Mouse (Mus musculus) heart, postnatal 0 days (tissue): Measurements from ENCODE around the gene Pth. TPM values are rescaled to one million over a fixed set of nuclear protein-coding genes. Genes with fewer than 3 reads are reported as not detected.

Experiments
- ATAC-seq: fragments of 200-750 bp; cut with Nextera tagmentation; 2 replicates; pipeline ENCODE4 v1.8.0; 2017; ENCODE audit warnings: low read depth, moderate number of reproducible peaks, moderate library complexity; ENCODE audit not compliant: insufficient read depth
- DNase-seq: peaks from one replicate; pipeline ENCODE4 v3.0.0-alpha.2; 2016; ENCODE audit warnings: low spot score
- H3K27ac ChIP-seq: fragments of 300-500 bp; sonication (generic); 2 replicates; pipeline ENCODE4 v1.5.1; 2014; ENCODE audit warnings: low read depth, mild to moderate bottlenecking
- H3K27me3 ChIP-seq: fragments of 300-500 bp; sonication (generic); 2 replicates; pipeline ENCODE4 v1.6.1; 2014; ENCODE audit warnings: low read length, mixed read lengths; ENCODE audit not compliant: control insufficient read depth, insufficient read depth
- H3K36me3 ChIP-seq: fragments of 300-500 bp; sonication (generic); replicated peaks from 2 replicates; pipeline ENCODE4 v1.6.1; 2014; ENCODE audit warnings: low read length, mixed read lengths; ENCODE audit not compliant: control insufficient read depth, insufficient read depth
- H3K4me1 ChIP-seq: fragments of 300-500 bp; sonication (generic); 2 replicates; pipeline ENCODE4 v1.6.1; 2014; ENCODE audit warnings: antibody characterized with exemption; ENCODE audit not compliant: control insufficient read depth, insufficient read depth
- H3K4me2 ChIP-seq: fragments of 300-500 bp; sonication (generic); 2 replicates; pipeline ENCODE4 v1.6.1; 2014; ENCODE audit warnings: low read depth, mild to moderate bottlenecking, low read length, moderate library complexity
- H3K4me3 ChIP-seq: fragments of 300-500 bp; sonication (generic); 2 replicates; pipeline ENCODE4 v1.5.1; 2014; ENCODE audit warnings: low read depth, low read length
- H3K9ac ChIP-seq: fragments of 300-500 bp; sonication (generic); replicated peaks from 2 replicates; pipeline ENCODE4 v1.6.1; 2014; ENCODE audit warnings: low read depth, low read length, mixed read lengths
- H3K9me3 ChIP-seq: fragments of 300-500 bp; sonication (generic); replicated peaks from 2 replicates; pipeline ENCODE4 v1.6.1; 2016; ENCODE audit warnings: low read length; ENCODE audit not compliant: control insufficient read depth
- CTCF ChIP-seq: IDR thresholded peaks from 2 replicates; pipeline ENCODE4 v1.5.1; 2016; ENCODE audit warnings: antibody characterized with exemption, control low read depth, low read depth
- EP300 ChIP-seq: IDR thresholded peaks from 2 replicates; pipeline ENCODE4 v1.6.1; 2016; ENCODE audit warnings: antibody characterized with exemption, low read depth
- WGBS: fragments of 180-500 bp; shearing (Covaris S2); extraction: QIAGEN DNeasy Blood & Tissue Kit; methylation state at CpG from one replicate; pipeline ENCODE4 v1.1.7; 2014; 5-methylcytosine and 5-hydroxymethylcytosine counted together
- polyA plus RNA-seq: library from polyadenylated mRNA; unstranded; fragments of >200 nt; fragmentation: Nextera tagmentation; extraction: Ambion mirVana; gene quantifications from 2 replicates; pipeline ENCODE4 v1.2.1, GENCODE M21; 2015
- total RNA-seq: library from RNA; depleted of rRNA; stranded (reverse); fragments of >200 nt; gene quantifications from 2 replicates; pipeline ENCODE4 v1.2.3, GENCODE M21; 2014; ENCODE audit warnings: low replicate concordance

Pth gene
- total and polyA plus RNA-seq, 2 experiments from 2014 or later, result not detected

DNA sequence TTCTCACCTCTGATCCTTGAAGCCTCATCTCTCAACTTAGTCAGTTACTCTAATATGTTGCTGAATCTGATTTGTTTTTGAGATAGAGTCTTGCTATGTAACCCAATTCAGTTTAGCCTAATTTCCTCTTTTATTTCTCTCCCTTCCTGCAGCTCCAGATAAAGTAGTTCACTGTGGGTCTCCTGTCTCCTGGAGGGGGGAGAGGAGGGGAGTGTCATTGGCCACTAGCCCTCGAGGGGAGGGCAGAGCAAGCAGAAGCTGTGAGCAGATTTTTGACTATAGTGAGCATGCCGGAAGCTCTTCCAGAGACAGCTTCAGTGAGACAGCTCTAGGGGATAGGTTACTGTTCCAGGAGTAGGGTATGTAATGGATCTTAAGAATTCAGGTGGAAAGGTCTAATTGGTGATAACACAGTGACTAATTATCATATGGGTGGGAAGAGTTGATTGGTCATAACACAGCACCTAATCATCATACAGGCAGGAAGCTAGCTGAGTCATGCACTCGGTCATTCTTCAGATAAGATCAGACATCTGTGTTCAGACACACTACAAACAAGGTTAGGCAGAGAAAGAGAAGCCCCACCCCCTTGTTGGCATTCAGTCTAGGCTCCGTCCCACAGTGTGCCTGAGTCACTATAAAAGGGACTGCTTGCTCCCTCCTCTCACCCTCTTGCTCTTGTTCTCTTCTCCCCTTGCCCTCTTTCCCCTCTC is 30.9 kb upstream of the Pth start:
- 3% methylated on average over 4 of the region's 4 CpGs for WGBS
- DNase-seq (no peak), ATAC-seq (peak; percentile 77)
- Histone ChIP-seq H3K36me3 (no peaks in the 10 kb centered on the region), H3K4me2 (no peak overlapping the region), H3K9ac (no peak overlapping the region), H3K4me3 (no peak overlapping the region), H3K4me1 (0 out of 2 replicates have a peak, but pooled peaks cover 6% of the 10 kb centered on the region), H3K27ac (no peak overlapping the region), H3K9me3 (no peaks in the 10 kb centered on the region), H3K27me3 (no peaks in the 10 kb centered on the region)
- TF ChIP-seq CTCF (no peak), EP300 (no peak)

DNA sequence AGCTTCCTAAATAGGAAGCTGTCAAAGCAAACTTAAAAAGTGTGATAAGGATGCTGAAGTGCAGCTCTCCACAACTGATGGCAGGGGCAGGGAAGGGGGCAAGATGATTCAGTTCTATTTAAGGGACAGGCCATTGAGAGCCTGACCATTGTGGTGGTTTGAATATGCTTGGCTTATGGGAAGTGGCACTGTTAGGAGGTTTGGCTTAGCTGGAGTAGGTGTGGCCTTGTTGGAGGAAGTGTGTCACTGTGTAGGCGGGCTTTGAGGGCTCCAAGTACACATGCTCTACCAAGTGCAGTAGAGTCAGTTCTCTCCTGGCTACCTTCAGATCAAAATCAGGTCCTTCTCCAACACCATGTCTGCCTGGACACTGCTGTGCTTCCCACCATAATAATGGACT is 28.2 kb upstream of the Pth start:
- ATAC-seq, result no peak
- Histone ChIP-seq H3K4me1 (0 out of 2 replicates have a peak, but pooled peaks cover 6% of the 10 kb centered on the region), H3K9me3 (no peaks in the 10 kb centered on the region), H3K4me3 (no peak overlapping the region), H3K9ac (no peak overlapping the region), H3K36me3 (no peaks in the 10 kb centered on the region), H3K27ac (no peak overlapping the region), H3K27me3 (no peaks in the 10 kb centered on the region), H3K4me2 (no peak overlapping the region)
- TF ChIP-seq EP300 (no peak), CTCF (no peak)
- no peak for DNase-seq
- WGBS, result 95% methylated on average over 1 of the region's 1 CpGs

DNA sequence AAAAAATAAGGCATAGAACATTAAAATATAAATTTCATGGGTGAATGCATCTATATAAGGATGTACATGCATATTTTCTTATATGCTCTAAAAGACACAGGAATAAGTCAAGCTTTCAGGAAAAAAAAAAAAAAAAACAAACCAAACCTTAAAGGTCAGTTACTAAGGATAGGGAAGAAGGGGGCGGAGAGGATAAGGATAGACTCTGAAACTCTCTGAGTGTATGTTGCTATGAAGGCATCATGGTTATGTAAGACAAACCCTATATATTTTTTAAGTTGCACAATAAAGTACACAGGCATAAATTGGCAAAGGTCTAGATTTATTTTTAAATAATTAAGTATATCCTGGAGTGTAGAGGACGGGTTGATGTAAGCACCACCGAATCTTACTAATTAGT is 26.9 kb upstream of the Pth start:
- H3K36me3 ChIP-seq, result no peaks in the 10 kb centered on the region
- no peak for ATAC-seq
- WGBS, result 89% methylated on average over 3 of the region's 3 CpGs

GRCm38 (mm10) chr7:113408712-113409111 is 20.3 kb upstream of the Pth start:
- Histone ChIP-seq H3K27me3 (no peaks in the 10 kb centered on the region), H3K9ac (no peak overlapping the region), H3K4me2 (no peak overlapping the region), H3K4me3 (no peak overlapping the region), H3K36me3 (no peaks in the 10 kb centered on the region), H3K4me1 (no peaks in the 10 kb centered on the region), H3K9me3 (no peaks in the 10 kb centered on the region), H3K27ac (no peak overlapping the region)
- DNase-seq (no peak), ATAC-seq (no peak)
- TF ChIP-seq CTCF, result no peak; the same call in 1 of the 2 replicates
- TF ChIP-seq EP300, result no peak
- 41% methylated on average over 5 of the region's 5 CpGs for WGBS

More for the DNA sequence above, 26.9 kb upstream of the Pth start:
- H3K27me3 ChIP-seq, result no peaks in the 10 kb centered on the region
- no peak overlapping the region for H3K27ac ChIP-seq
- H3K9ac ChIP-seq, result no peak overlapping the region
- no peak overlapping the region for H3K4me3 ChIP-seq
- H3K4me2 ChIP-seq, result no peak overlapping the region
- DNase-seq, result no peak
- H3K4me1 ChIP-seq, result 0 out of 2 replicates have a peak, but pooled peaks cover 6% of the 10 kb centered on the region
- no peaks in the 10 kb centered on the region for H3K9me3 ChIP-seq
- TF ChIP-seq CTCF (no peak), EP300 (no peak)

DNA sequence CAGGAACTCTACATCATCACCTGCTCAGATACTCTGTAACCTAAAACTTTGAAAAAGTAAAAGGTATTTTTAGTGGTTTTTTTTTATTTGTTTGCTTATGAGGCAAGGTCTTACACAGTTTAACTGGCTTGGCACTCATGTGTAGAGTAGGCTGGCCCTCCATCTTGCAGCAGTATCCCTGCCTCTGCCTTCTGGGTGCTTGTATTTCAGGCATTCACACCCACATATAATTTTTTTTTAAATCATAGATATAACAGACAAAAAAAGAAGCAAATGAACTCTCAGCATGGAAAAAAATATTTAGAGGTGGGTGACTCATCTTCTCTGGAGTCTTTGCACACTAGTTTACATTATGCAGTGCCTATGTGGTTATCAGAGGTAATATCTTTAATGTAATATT is 9.7 kb upstream of the Pth start:
- no peak overlapping the region for H3K4me2 ChIP-seq
- DNase-seq (no peak), ATAC-seq (no peak)
- no peaks in the 10 kb centered on the region for H3K27me3 ChIP-seq
- no peaks in the 10 kb centered on the region for H3K36me3 ChIP-seq
- H3K9ac ChIP-seq, result no peak overlapping the region
- no peak for TF ChIP-seq EP300
- no peak for TF ChIP-seq CTCF
- no peak overlapping the region for H3K4me3 ChIP-seq
- H3K27ac ChIP-seq, result no peak overlapping the region
- H3K4me1 ChIP-seq, result no peaks in the 10 kb centered on the region
- H3K9me3 ChIP-seq, result no peaks in the 10 kb centered on the region

GRCm38 (mm10) chr7:113396661-113397060 is 8.3 kb upstream of the Pth start:
- H3K4me2 ChIP-seq, result no peak overlapping the region
- no peak overlapping the region for H3K4me3 ChIP-seq
- 80% methylated on average over 4 of the region's 4 CpGs for WGBS

More at GRCm38 (mm10) chr7:113396661-113397060, 8.3 kb upstream of the Pth start:
- no peaks in the 10 kb centered on the region for H3K27me3 ChIP-seq
- TF ChIP-seq CTCF (no peak), EP300 (no peak)
- no peaks in the 10 kb centered on the region for H3K4me1 ChIP-seq
- no peaks in the 10 kb centered on the region for H3K9me3 ChIP-seq
- no peak overlapping the region for H3K9ac ChIP-seq
- no peaks in the 10 kb centered on the region for H3K36me3 ChIP-seq
- no peak for DNase-seq
- ATAC-seq, result no peak
- no peak overlapping the region for H3K27ac ChIP-seq
